Mouse (Mus musculus) heart, postnatal 25 days (tissue): Measurements from ENCODE around the gene Sox13. TPM values are rescaled to one million over a fixed set of nuclear protein-coding genes. Genes with fewer than 3 reads are reported as not detected.

Experiments used
- DNase-seq: peaks from one replicate; pipeline ENCODE4 v3.0.0; 2022; ENCODE audit warnings: low spot score
- intact Hi-C: fragments of 180-260 bp; cut with DNase I; formaldehyde crosslinking; loops from one replicate; pipeline ENCODE4 v1.15.1; 2025
- total RNA-seq, 2 experiments: library from RNA; stranded (reverse); gene quantifications; 2 replicates each; pipeline ENCODE4 v1.2.3; 2021

The Sox13 gene
- total RNA-seq, 2 experiments from 2014 or later = 15.2 to 19.9 TPM

DNA sequence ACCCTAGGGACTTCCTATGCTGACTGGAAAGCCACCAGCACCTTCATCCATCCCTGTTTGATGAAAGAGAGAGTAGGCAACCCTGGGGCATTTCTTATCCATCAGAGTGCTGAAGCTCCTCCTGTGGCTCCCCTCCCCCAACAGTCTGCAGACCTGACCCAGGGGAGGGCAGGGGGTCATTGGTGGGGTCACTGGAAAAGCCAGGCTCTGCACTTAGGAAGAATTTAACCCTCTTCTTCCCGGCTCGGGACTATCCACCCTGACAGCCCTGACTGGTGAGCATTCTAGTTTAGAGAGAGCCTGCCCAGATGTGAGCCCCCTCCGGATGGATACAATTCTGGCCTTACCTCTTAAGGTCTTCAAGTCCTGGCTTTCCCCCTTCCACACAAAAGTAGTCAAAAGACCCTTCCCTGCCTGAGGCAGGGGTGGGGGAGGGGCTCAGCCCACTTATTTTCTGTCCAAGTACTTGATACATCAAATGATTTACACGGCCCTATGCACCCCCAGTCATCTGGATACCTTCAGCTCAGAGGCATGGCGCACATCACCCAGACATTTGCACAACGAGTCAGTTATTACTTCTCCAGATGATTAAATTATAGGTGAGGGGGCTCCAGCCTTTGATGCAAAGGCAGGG is 15.2 kb downstream of the Sox13 start:
- intact Hi-C loops = no loop called here
- no peak for DNase-seq

DNA sequence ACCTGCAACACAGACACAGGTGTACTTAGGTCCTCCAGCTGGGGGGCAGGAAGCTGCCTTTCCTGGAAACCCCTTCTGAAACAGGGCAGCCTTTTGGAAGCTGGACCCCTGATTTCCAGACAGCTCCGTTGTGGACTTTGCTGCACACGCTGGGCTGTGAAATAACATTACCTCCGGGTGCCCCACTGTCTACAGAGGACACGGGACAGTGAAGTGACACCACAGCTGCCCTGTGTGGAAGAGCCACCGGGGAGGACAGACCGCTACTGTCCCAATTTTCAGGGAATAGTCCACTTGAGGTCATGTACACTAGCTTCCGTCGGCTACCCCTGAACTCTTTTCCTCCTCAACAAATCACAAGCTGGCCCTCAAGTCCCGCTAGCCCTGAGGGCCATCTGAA is 15.9 kb downstream of the Sox13 start:
- DNase-seq = no peak
- intact Hi-C loops = no loop called here

DNA sequence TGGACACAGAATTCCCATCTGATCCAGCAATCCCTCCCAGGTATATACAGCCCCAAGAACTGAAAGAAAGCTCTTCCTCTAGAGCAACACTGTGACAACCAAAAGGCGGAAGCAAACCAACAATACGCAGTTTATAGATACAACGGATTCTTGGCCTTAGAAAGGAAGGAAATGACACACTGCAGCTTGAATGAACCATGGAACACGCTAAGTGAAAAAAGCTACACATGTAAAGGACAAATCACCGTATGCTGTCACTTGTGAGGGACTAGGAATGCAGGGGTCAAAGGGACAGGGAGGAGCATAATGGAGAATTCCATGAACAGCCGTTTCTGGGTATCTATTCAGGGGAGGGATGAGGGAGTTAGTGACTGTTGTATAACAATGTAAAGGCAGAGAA is 16.7 kb downstream of the Sox13 start:
- intact Hi-C loops = no loop called here
- no peak for DNase-seq

DNA sequence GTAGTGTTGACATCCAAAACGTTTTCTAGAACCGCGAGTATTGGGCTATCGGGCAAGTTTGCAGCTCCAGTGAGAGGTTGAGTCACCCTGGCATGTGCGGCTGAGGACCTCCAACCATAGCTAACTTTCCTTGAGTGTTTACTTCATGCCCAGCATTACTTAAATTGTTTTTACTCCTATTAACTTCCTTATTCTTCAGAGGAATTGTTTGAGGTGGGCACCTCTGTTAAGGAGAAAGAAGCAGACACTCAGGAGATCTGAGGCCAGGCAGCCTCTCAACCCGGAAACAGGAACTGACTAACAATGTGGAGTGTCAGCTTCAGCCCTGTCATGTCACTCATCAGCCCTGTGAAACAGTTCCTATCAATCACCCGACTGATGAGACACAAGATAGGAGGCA is 17.6 kb downstream of the Sox13 start:
- DNase-seq = no peak
- intact Hi-C loops = no loop called here

DNA sequence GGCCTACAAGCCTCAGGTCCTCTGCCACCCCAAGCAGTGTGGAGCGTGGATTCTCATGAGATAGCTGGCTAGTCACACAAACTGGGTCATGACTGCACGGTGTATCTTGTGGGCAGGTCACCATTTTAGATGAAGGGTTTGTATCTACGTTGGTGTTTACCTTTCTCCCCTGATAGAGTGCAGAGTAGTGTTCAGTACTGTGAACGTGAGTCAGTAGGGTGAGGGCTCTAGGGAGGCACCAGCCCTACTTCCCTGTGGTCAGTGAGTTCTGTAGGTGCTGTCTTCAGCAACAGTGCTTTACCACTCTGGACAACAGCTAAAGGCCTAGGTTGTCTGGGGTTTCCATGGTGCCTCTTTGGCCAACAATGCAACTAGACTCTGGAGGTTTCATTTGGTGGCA is 20.2 kb downstream of the Sox13 start:
- intact Hi-C loops = no loop called here
- no peak for DNase-seq

DNA sequence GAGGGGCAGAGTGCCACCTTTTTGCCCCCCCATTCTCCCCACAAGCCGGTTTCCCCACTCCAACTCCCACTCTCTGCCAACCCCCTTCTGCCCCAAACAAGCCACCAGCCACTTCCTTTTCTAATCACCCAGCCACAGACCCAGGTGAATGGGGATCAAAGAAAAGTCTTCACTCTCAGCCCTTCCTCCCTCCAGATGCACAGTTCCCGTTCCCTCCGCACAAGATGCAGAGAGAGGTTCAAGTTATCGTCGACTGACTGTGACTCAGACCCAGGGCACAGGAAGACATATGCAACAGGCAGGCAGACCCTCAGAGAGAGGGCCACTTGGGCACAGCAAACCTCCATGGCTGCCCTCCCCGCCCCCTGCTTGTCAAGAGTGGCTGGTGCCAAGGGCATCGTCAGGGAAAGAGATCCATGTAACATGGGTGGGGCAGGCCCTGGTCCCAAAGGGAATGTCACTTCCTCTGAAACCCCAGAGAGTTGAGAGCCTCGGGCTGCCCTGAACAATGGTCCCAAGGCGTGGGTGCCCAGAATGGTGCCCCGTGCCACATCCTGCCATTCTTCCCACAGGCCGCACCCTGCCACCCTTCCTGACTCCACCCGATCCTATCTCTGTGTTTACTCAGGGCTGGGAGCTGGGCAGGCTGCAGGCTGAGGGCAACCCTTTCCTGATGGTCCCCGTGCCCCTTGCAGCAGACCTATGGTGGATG is 24.0 kb downstream of the Sox13 start:
- intact Hi-C loops = no loop called here
- DNase-seq = no peak

- intact Hi-C loops = no loop called here
- DNase-seq = peak; percentile 44
These were observed 26.5 kb downstream of the Sox13 start for GRCm38 (mm10) chr1:133397483-133398237.

DNA sequence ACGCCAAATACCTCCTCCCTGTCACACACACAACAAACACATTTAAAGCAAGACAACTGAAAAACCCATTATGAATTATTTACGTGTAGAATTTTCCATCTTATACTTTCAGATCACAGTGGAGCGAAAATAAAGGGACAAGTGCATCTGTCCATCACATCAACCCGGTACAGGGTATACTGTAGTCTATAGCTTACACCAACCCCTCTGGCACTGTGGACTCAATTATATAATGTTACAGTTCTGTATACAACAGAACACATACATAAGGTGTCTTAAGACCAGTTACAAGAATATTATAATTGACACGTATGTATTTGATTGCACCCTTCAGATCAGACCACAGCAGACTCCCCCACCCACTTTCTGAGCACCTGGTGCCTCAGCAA is 27.1 kb downstream of the Sox13 start:
- DNase-seq = no peak
- intact Hi-C loops = no loop called here

- intact Hi-C loops = no loop called here
- no peak for DNase-seq
These were observed 27.5 kb downstream of the Sox13 start for GRCm38 (mm10) chr1:133396693-133397092.

DNA sequence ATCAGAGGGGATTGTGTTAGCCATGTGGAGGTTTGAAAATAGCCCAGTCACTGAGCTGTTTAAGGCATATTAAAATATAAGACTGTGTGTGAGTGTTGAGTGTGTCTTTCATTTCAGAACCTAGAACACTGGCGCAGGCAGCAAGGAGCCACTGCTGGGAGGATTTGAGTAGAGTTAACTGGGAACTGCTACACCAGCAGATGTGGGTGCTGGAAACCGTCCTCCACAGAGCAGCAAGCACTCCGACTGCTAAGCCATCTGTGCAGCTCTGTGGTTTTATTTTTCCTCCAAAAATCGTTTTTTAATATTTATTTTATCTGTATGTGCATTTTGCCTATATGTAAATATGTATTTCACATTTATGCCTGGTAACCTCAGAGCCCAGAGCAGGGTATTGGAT is 29.5 kb downstream of the Sox13 start:
- intact Hi-C loops = no loop called here
- no peak for DNase-seq

DNA sequence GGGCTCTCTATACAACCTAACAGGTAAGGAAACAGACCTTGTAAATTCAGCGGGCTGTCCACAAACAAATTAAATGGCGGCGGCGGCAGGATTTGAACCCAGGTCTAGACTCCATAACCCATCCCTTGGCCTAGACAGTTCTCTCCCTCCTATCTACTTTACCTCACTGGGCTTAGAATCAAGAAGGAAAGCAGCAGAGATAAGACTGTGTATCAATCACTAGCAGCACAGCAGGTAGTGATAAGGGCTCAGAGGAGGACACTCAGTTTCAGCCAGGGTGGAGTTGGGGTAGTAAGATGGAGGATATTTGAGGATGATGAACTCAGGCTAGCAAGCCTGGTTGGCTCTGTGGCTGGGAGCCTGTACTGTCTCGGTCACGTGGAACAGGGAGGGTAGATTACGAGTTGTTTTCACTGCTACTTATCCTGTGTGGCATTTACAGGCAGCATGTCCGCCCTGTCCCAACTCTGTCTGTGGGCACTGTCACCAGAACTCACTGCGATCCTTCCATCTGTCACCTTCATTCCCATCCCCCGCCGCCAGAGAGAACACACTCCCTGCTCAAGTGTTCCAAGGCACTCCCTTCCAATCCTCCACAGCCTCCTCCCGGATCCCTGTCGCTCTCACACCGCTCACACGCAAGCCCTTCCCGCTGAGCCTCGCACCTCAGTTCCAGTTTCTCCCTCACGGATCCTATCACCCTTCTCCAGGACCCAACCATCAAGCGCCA is 36.5 kb downstream of the Sox13 start:
- intact Hi-C loops = no loop called here

DNA sequence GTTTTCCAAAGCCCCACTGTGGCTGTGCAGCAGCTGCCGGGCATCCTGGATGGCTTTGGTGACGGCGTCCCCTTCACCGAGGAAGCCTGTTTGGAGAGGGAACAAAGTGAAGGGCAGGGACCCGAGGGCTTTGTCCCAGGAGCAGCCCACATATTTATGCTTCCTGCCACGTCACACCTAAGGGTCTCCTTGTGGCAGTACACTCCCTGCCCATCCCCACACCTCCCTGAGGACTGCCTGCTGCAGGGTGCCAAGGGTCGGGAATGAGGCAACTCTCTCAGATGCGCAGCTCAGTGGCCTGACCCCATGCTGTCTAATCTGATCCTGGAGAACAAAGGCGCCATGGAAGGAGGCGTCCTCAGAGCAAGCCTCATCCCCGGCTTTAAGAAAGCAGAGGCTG is 38.0 kb downstream of the Sox13 start:
- intact Hi-C loops = no loop called here
- no peak for DNase-seq

More for the DNA sequence above, 36.5 kb downstream of the Sox13 start:
- DNase-seq = no peak

DNA sequence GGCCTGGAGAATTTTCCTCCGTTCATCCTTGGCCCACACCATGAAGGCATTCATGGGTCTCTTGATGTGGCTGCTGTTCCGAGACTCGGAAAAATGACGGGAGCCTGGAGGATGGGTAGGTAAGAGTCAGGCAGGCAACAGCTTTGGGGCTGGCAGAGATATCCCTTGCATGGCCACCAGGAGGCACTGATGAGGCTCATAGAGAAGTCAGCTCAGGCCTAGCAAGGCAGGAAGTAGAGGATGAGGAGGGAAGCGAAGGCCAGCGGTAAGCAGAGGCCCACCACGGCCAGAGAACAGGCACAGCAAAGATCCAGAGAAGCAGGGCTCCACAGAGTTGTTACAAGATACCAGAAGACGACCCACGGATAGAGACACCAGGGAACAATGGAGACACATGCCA is 38.7 kb downstream of the Sox13 start:
- no peak for DNase-seq
- intact Hi-C loops = loop anchor here (1.0 to 2.0 kb wide), 3 partner anchors 37 to 225 kb away; partner anchors contain the start of gene Snrpe

- intact Hi-C loops = loop anchor here (2.0 kb wide), 1 partner anchor 204 kb away; no protein-coding TSS in a partner anchor
- no peak for DNase-seq
These were observed 40.9 kb downstream of the Sox13 start for GRCm38 (mm10) chr1:133383157-133383783.

GRCm38 (mm10) chr1:133382552-133383155 is 41.5 kb downstream of the Sox13 start:
- no peak for DNase-seq
- intact Hi-C loops = loop anchor here (2.0 kb wide), 1 partner anchor 204 kb away; no protein-coding TSS in a partner anchor

DNA sequence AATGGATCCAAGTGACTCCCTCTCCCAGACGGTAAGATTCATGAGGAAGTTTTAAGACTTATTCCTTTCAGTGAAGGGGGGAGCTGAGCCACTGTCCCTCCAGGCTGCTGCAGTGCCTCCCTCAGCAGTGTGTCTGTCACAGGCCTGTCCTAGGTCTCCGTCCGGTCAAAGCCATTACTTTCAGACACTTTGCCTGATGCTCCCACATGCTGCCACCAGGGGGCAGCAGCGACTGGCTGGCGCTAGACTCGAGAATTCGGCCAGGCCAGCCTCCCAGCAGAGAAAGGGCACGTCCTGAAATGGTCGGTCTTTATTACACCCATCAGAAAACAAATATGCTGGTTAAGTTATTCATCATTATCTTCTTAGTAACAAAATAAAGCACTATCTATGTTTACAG is 42.2 kb downstream of the Sox13 start:
- intact Hi-C loops = loop anchor here (2.0 kb wide), 1 partner anchor 205 kb away; no protein-coding TSS in a partner anchor
- no peak for DNase-seq

DNA sequence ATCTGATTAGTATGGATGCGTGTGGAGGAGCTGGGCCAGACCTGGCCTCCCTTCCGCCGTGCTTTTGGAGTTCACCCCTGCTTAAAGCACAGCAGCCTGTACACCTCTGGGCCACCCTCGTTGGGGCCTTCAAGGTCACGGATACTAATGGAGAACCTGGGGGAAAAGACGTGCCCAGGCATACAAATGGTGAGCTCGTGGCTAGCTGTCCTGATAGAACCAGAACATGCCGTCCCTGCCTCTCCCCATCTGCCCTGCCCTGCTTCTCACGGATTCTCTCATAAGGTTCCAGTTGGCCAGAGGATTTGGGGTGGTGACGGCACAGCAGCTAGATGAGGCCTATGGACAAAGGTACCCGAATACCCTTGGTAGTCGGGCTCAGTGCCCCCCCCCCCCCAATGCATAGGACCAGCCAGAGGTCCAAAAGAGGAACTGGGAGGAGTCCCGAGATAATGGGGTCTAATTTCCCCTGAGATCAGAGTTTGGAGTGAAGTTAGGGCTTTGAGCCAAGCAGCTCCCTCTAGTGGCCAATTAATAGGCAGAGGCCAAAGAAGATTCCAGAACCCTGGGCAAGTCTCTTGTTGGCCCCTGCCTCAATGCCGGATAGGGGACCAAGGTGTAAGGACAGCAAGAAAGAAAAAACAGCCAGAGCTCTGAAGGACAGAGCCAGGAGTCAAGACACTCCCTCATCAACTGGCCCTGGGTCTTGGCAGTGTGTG is 43.7 kb downstream of the Sox13 start:
- intact Hi-C loops = no loop called here
- DNase-seq = no peak

GRCm38 (mm10) chr1:133379986-133380320 is 44.2 kb downstream of the Sox13 start:
- no peak for DNase-seq
- intact Hi-C loops = no loop called here
